Mouse (Mus musculus) kidney, postnatal 0 days (tissue): ENCODE data around the gene Gm43720. TPM values are rescaled to one million over a fixed set of nuclear protein-coding genes. Genes with fewer than 3 reads are reported as not detected.

Experiments used
- polyA plus RNA-seq: library from polyadenylated mRNA; unstranded; fragments of >200 nt; fragmentation: Nextera tagmentation; extraction: Ambion mirVana; gene quantifications from 2 replicates; pipeline ENCODE4 v1.2.1, GENCODE M21; 2015

Gm43720 gene
- polyA plus RNA-seq, 1 experiment from 2014 or later, result 0.16 TPM

Other genes starting within 250 kb of the Gm43720 start
- not detected in 2 replicates for gene Smok3c, start 226.8 kb downstream of the Gm43720 start, polyA plus RNA-seq
- gene Zkscan1, start 194.9 kb downstream of the Gm43720 start, polyA plus RNA-seq, result 17.2 and 17.8 TPM in 2 replicates
- gene Zscan21, start 163.1 kb downstream of the Gm43720 start, polyA plus RNA-seq, result 45.3 and 49.6 TPM in 2 replicates
- 13.2 and 16.8 TPM in 2 replicates for gene Zfp113, start 124.2 kb downstream of the Gm43720 start, polyA plus RNA-seq
- 240 and 262 TPM in 2 replicates for gene Cops6, start 118.9 kb downstream of the Gm43720 start, polyA plus RNA-seq
- gene Ap4m1, start 108.0 kb downstream of the Gm43720 start, polyA plus RNA-seq, result 13.0 and 13.1 TPM in 2 replicates
- 119 and 136 TPM in 2 replicates for gene Mcm7, start 107.5 kb downstream of the Gm43720 start, polyA plus RNA-seq
- gene Taf6, start 92.5 kb downstream of the Gm43720 start, polyA plus RNA-seq, result 49.8 and 54.8 TPM in 2 replicates
- 42.2 and 43.9 TPM in 2 replicates for gene Cnpy4, start 92.5 kb downstream of the Gm43720 start, polyA plus RNA-seq
- 11.4 and 12.8 TPM in 2 replicates for gene Mblac1, start 85.6 kb downstream of the Gm43720 start, polyA plus RNA-seq
- gene Nxpe5, start 54.1 kb downstream of the Gm43720 start, polyA plus RNA-seq, result 0.22 and 0.36 TPM in 2 replicates
- 77.6 and 87.0 TPM in 2 replicates for gene Lamtor4, start 24.5 kb downstream of the Gm43720 start, polyA plus RNA-seq
- gene BC037034, start 15.9 kb downstream of the Gm43720 start, polyA plus RNA-seq, result 3.2 and 4.3 TPM in 2 replicates
- gene Gal3st4, start 7.1 kb downstream of the Gm43720 start, polyA plus RNA-seq, result 0.86 and 1.5 TPM in 2 replicates
- 8.1 and 9.1 TPM in 2 replicates for gene Gpc2, start within 50 bp of the Gm43720 start, polyA plus RNA-seq
- gene Stag3, start 282 bp upstream of the Gm43720 start, polyA plus RNA-seq, result 1.7 and 1.8 TPM in 2 replicates
- 0.13 TPM in 1 of 2 replicates, not detected in the other for gene Pvrig, start 62.0 kb upstream of the Gm43720 start, polyA plus RNA-seq
- gene Zfp157, start 161.5 kb upstream of the Gm43720 start, polyA plus RNA-seq, result 24.0 and 25.3 TPM in 2 replicates